Mouse (Mus musculus) kidney, adult 2 months (tissue): ENCODE measurements at regions not wholly inside any gene's neighbourhood (a gene's known extent, or its start where the extent isn't known, plus 50 kb on each side); places are given as distances from the start of the nearest gene placed in this dataset.

ENCODE experiments used
- DNase-seq: peaks from one replicate; pipeline ENCODE4 v3.0.0; 2021
- H3K27ac ChIP-seq: fragments of 200-500 bp; 2 replicates; pipeline ENCODE4 v1.5.1; 2012; ENCODE audit warnings: low read depth, low read length, control low read depth, inconsistent platforms; ENCODE audit not compliant: insufficient read depth
- H3K27me3 ChIP-seq: fragments of 200-500 bp; replicated peaks from 2 replicates; pipeline ENCODE4 v1.6.1; 2012; ENCODE audit warnings: mild to moderate bottlenecking, moderate library complexity, low read length, inconsistent platforms; ENCODE audit not compliant: control insufficient read depth, insufficient read depth
- H3K36me3 ChIP-seq: fragments of 200-500 bp; 2 replicates; pipeline ENCODE4 v1.6.1; 2012; ENCODE audit warnings: mild to moderate bottlenecking, moderate library complexity, low read length, inconsistent platforms; ENCODE audit not compliant: control insufficient read depth, insufficient read depth
- H3K4me1 ChIP-seq: fragments of 200-500 bp; 2 replicates; pipeline ENCODE4 v1.6.1; 2011; ENCODE audit warnings: low read length; ENCODE audit not compliant: control insufficient read depth, insufficient read depth
- H3K4me3 ChIP-seq: fragments of 200-500 bp; 2 replicates; pipeline ENCODE4 v1.5.1; 2011; ENCODE audit warnings: mild to moderate bottlenecking, low read depth, low read length, control low read depth; ENCODE audit not compliant: insufficient read depth
- CTCF ChIP-seq: fragments of 200-500 bp; conservative IDR thresholded peaks from 2 replicates; pipeline ENCODE4 v1.5.1; 2011; ENCODE audit warnings: low read depth, mild to moderate bottlenecking, control low read depth, low read length, moderate library complexity, mixed read lengths; ENCODE audit not compliant: insufficient read depth, insufficient read length
- POLR2A ChIP-seq: fragments of 200-500 bp; IDR thresholded peaks from one replicate; pipeline ENCODE4 v1.6.1; 2011; ENCODE audit warnings: low read depth, low read length, control low read depth
- WGBS: fragments of 180-500 bp; shearing (Covaris S2); methylation state at CpG from one replicate; pipeline ENCODE4 v1.1.7; 2018; 5-methylcytosine and 5-hydroxymethylcytosine counted together

DNA sequence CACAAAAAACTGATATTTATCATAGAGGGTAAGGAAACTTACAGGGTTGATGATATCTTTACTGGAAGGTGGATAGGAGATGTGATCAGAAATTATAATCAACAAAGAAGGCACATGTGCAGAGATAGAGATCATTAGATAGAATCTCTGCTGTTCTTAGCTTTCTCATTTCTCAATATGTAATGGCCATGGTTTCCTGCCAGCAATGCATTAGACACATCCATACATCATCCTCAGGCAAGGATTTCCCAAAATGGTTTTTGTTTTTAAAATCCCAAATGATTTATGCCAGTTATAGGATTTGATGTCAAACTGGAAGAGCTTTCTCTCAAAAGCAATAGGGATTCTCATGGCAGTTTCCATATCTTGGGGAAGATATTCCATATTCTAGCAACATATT is 52.0 kb upstream of the C030005K15Rik start:
- Histone ChIP-seq H3K4me3 (no peak overlapping the region), H3K27me3 (no peaks in the 10 kb centered on the region), H3K27ac (no peak overlapping the region), H3K36me3 (no peaks in the 10 kb centered on the region), H3K4me1 (no peaks in the 10 kb centered on the region)
- DNase-seq: no peak
- no peak for TF ChIP-seq POLR2A
- no peak for TF ChIP-seq CTCF

DNA sequence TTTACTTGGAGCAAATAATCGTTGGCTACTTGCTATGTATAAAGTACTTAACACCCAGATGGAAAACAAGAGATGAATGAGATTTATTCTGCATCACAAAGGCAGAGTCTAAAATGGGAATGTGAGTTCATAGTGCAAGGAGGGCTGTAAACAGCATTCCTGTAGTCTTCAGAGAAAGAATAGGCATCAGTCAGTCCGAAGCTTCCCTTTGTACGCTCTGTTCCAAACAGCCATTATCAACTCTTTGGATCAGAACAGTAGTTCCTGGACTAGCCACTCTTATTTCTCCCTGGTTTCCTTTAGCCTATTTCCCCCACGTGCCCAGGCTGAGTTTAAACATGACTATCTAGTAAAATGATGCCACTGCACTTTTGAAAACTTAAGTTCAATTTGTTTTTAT is 52.8 kb upstream of the C030005K15Rik start:
- TF ChIP-seq POLR2A (no peak), CTCF (no peak)
- DNase-seq: no peak
- Histone ChIP-seq H3K36me3 (no peaks in the 10 kb centered on the region), H3K4me1 (no peaks in the 10 kb centered on the region), H3K27me3 (no peaks in the 10 kb centered on the region), H3K4me3 (no peak overlapping the region), H3K27ac (no peak overlapping the region)
- WGBS: 63% methylated on average over 4 of the region's 4 CpGs

DNA sequence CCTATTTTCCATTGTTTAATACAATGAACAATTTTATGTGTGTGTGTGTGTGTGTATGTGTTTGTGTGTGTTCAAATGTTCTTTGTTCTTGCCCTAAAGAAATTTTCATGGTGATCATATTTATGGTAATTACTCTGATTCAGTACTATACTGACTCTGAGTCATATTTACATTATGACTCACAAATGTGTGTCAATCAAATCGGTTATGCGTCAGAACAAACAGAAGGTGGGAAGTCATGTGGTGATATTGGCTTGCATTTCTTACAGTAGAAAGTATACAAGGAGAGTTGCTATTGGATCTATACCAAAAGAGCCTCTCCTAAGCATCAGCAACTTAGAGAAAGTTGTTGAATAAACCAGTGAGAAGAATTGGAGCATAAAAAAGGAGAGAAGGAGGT is 67.2 kb upstream of the C030005K15Rik start:
- 84% methylated on average over 2 of the region's 2 CpGs for WGBS
- no peak for DNase-seq
- no peaks in the 10 kb centered on the region for H3K27me3 ChIP-seq
- TF ChIP-seq CTCF (no peak), POLR2A (no peak)
- no peaks in the 10 kb centered on the region for H3K36me3 ChIP-seq
- H3K27ac ChIP-seq: no peak overlapping the region
- H3K4me3 ChIP-seq: no peak overlapping the region
- no peaks in the 10 kb centered on the region for H3K4me1 ChIP-seq

DNA sequence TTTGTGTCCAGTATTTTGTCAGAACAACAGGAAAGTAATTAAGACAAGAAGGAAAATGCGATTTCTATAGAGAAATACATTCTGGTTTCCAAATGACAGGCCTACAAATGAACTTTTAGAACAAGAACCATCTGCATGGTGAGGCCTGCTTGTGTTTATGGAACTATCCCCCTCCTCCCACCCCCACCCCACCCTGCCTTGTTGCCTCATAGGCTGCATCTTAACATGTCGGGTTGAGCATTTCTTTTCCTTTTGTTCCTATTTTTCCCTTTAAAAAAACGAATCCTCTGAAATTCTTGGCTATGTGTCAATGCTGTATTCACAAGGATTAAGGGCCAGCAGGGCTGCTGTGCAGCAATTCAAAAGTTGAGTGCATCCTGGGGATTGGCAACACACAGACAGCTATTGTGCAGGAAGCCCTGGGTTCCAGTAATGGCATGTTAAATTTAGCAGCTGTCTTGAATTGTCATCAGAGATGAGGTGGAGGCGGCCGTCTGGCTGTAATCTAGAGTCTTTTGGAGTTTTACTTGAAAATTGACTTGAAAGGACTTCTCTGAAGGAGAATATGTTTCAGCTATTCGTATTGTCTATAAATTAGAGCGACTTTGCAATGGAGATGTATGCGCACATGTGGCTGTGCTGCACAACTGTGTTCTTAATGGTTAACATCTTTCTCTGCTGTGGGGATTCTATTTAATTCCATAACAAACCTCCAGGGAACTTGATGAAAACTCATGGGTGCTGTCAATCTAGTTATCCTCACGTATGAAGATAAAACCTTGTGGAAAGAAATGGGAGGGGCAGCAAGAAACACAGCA is 75.1 kb upstream of the C030005K15Rik start:
- DNase-seq: no peak
- H3K4me3 ChIP-seq: no peak overlapping the region
- TF ChIP-seq CTCF: no peak
- no peak for TF ChIP-seq POLR2A
- no peaks in the 10 kb centered on the region for H3K4me1 ChIP-seq
- H3K27me3 ChIP-seq: no peaks in the 10 kb centered on the region
- no peak overlapping the region for H3K27ac ChIP-seq
- 69% methylated on average over 9 of the region's 9 CpGs for WGBS
- no peaks in the 10 kb centered on the region for H3K36me3 ChIP-seq

DNA sequence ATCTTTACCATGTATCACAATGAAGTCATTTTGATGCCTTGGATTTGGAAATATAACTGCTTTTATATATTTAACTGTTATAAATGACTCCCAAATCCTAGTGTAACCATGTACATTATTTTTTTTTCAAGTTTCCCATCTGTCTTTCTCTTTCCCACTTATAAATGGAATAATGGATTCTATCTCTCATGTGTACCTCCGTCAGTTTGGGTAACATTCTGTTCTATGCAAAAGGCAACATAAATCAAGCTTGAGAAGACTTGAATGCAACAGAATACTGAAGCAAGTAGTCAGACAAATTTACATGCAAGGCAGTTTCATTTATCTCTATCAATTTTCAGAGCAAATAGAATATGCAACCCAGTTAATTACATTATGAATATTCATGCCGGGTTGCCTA is 81.4 kb upstream of the C030005K15Rik start:
- no peaks in the 10 kb centered on the region for H3K4me1 ChIP-seq
- no peak for DNase-seq
- H3K4me3 ChIP-seq: no peak overlapping the region
- 92% methylated on average over 2 of the region's 2 CpGs for WGBS
- H3K36me3 ChIP-seq: no peaks in the 10 kb centered on the region
- H3K27me3 ChIP-seq: no peaks in the 10 kb centered on the region
- no peak overlapping the region for H3K27ac ChIP-seq
- TF ChIP-seq POLR2A: no peak
- no peak for TF ChIP-seq CTCF

DNA sequence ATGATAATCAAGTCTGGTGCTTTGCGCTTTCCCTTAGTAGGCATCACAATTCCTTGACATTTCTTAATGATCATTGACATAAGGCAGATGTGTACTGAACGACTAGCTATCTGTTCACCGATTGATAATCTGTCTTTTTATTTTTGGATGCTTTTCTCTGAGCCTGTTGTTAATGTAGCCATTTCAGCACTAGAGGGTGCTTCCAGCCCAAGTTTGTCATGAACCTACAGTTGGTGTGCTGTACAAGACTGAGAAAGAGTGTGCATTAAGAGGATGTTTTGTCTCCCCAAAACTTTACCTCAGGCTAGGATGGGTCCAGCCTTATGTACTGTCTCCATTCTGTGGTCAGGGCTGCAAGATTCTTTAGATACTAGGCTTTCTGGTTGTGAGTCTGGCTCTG is 116.0 kb upstream of the C030005K15Rik start:
- Histone ChIP-seq H3K4me1 (no peaks in the 10 kb centered on the region), H3K36me3 (no peaks in the 10 kb centered on the region), H3K4me3 (no peak overlapping the region), H3K27me3 (no peaks in the 10 kb centered on the region), H3K27ac (no peak overlapping the region)
- no peak for DNase-seq
- TF ChIP-seq CTCF (no peak), POLR2A (no peak)
- WGBS: 88% methylated on average over 3 of the region's 3 CpGs

DNA sequence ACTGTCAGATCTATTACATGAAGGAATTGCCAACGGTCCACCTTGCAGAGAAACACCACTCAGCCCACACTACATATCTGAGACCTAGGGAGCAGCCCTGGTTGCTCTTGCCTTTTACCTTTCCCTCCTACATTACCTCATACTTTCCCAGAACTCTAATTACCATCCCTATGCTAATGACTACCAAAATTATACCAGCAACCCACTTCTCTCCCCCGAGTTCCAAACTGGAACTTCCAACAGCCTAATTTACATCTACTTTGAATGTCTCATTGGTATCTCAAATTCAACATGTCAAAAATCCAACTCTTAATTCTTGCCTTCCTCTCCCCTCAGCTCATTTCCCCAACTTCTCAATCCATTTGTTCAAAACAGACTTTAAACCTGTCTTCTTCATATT is 124.9 kb upstream of the C030005K15Rik start:
- Histone ChIP-seq H3K36me3 (no peaks in the 10 kb centered on the region), H3K27ac (no peak overlapping the region), H3K4me1 (no peaks in the 10 kb centered on the region), H3K4me3 (no peak overlapping the region), H3K27me3 (no peaks in the 10 kb centered on the region)
- no peak for DNase-seq
- WGBS: 68% methylated on average over 2 of the region's 2 CpGs
- TF ChIP-seq CTCF: no peak
- no peak for TF ChIP-seq POLR2A

DNA sequence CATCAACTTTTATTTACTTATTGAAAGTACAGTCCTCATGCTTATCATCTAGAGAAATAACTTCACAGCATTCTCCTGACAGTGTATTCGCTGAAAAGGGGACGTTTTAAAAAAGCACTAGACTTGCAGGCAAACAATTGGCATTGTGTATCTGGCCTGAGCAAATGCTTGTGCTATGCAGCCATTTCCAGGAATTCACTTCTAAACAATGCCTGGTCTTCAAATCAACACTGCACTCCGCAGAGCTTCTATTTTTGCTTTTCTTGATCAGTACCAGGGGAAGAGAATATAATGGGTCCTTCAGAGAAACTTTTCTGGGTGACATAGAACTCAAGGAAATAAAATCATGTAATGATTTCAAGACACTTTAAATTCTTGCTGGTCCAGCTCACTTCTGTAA is 150.5 kb upstream of the C030005K15Rik start:
- no peak for DNase-seq
- Histone ChIP-seq H3K4me1 (no peaks in the 10 kb centered on the region), H3K27ac (no peak overlapping the region), H3K27me3 (no peaks in the 10 kb centered on the region), H3K36me3 (no peaks in the 10 kb centered on the region), H3K4me3 (no peak overlapping the region)
- whole genome bisulfite sequencing: 66% methylated on average over 3 of the region's 3 CpGs
- TF ChIP-seq POLR2A (no peak), CTCF (no peak)
